Mouse (Mus musculus) spleen, postnatal 10 days (tissue): ENCODE results near the gene Axdnd1.

Experiments used
- DNase-seq, 2 experiments: peaks; one replicate each; pipeline ENCODE4 v3.0.0; 2021 to 2022; ENCODE audit warnings: low spot score in 2 of 2

Axdnd1 gene

GRCm38 (mm10) chr1:156420671-156421297 lies at the start of gene Axdnd1:
Axdnd1 (minus strand) TSS chr1:156421159.
- DNase-seq: peak; percentile 64 to 88

GRCm38 (mm10) chr1:156470557-156470956 lies 49.6 kb upstream of the Axdnd1 start:
- DNase-seq: no peak

DNA sequence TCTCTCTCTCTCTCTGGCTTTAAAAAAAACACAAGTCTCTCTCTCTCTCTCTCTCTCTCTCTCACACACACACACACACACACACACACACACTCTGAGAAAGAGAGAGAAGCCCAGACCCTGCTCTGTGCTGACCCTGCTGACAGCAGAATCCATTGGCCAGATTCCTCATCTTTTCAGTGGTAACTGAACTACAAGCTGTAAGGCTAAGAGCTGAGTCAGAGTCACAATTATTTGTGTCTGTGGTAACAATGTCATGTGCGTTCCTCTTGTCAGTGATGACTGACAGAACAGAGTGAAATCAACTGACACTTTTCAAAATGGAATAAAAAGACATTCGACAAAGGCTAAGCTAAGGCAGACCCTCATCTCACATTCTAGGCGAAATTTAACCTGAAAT lies 47.6 kb upstream of the Axdnd1 start:
- DNase-seq: no peak

DNA sequence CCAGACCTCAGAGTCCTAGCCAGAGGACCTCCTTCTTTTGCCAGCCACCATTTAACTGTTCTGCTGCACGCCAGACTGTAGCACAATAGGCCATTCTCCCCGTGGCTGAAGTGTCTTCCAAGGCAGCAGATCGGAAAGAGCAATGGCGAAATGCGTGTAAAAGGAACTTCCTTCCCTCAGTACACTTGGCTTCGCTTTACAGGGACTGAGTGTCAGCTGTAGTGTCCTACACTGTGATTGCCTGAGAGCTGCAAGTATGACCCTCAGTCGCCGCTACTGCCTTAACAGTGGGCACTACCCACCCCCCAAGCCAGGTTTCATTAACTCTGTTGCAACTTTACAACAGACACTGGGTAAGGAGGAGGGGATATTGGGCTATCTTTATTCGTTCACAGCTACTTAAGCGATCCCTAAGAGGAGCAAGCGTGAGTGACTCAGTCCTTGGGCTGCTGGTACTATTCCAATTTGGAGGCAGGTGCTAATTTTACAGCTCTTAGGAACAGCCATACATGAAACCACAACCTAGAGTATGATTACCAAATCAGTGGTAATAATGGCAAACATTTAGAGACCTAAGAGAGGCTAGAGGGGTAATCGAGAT lies 46.8 kb upstream of the Axdnd1 start:
- DNase-seq: no peak

DNA sequence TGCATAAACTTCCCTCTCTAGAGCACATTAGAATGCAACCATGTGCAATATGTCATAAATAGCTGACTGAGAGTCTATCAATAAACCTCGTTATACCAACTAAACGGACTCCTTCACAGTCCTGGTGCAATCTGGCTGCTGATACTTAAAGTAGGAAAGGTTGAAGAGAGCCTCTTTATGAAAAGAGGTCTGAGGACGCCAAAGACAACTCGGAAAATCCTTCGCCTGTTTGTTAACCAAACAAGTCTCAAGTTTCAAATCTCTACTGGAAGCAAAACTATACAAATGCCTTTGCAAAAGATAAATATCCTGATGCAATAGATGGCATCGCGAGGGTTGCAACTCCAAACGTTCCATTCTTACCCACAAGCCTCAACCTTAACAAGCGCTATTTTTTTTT lies 44.0 kb upstream of the Axdnd1 start:
- DNase-seq: no peak

DNA sequence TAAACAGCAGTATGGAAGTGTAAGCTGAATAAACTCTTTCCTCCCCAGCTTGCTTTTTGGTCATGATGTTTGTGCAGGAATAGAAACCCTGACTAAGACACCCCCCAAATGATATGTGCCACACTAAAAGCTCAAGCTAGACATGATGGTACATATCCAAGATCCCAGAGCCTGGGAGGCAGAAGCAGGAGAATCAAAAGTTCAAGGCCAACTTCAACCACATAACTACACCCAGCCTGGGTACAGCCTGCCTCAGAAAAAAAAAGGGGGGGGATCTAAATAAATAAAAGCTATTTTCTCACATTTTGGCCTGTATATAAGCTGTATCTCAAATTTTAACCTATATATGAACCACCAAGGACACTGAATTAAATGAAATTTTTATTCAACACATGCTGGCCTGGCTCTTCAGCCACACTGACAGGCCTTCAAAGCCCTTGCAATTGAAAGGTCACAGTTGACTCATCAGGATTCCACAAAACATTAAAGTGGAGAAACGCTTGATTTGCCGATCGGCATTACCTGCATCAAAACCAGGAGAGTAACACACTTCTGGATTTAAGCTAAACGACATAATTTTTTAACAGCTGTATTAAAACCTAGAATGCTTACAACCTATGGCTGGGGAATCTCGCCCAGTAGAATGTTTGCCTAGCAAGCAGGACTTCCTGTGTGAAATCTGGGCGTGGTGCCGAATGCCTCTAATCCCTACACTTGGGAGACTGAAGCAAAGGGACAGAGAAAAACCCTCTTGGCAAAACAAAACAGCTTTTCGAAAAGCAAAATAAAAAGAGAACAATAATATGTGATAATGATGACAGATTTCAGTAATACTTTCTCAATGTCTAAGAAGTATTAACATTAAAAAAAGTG lies 43.3 kb upstream of the Axdnd1 start:
- no peak for DNase-seq

- DNase-seq: no peak
These were observed 41.5 kb upstream of the Axdnd1 start for GRCm38 (mm10) chr1:156462273-156462991.

GRCm38 (mm10) chr1:156461036-156461435 lies 40.1 kb upstream of the Axdnd1 start:
- DNase-seq: no peak

DNA sequence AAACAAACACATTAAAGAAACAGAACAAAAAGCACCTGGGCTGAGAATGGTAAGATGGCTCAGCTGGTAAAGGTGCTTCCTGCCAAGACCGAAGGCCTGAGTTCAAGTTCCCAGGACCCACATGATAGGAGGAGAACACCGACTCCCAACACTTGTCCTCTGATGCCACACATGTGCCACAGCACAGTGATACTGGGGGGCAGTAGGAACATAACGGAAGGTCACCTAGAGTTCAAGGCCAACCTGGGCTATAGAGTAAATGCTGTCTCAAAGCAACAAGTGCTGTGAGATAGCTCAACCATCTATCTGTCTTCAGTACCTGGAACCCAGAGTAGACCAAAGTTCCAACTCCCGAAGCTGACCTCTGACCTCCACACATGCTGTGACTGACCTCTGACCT lies 39.3 kb upstream of the Axdnd1 start:
- DNase-seq: no peak

- peak in 1 of 2 experiments; percentile 46 for DNase-seq
These were observed 38.7 kb upstream of the Axdnd1 start for GRCm38 (mm10) chr1:156459690-156460089.

DNA sequence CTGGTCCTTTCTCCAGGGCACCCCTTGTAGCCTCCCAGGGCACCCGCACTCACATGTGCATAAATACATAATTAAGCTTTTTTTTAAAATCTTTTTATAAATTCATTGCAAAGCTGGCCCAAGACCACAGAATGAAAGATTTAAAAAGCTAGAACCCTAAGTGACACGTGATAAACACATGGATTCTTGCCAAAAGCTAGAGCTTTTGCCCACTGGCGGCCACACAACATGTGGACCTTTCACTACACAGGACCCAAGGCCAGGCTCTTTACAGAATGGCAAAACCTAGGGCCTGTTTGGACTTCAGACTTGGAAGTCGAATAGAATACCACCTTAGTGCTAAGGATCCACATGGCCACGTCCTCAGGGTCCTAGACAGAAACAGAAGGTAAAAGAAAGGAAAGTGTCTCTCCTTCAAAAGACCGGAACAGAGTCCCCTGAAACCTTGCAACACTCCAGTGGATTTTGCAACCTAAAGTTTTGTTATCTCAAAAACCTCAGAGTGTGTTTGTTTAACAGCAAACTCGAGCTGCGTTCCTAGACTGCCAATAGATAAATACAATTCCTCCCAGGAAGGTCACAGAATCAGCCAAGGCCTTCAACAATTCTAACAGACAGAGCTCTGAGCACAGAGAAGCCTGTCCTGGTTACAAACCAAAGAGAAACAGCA lies 37.6 kb upstream of the Axdnd1 start:
- DNase-seq: no peak

- no peak for DNase-seq
These were observed 34.2 kb upstream of the Axdnd1 start for GRCm38 (mm10) chr1:156455005-156455758.

DNA sequence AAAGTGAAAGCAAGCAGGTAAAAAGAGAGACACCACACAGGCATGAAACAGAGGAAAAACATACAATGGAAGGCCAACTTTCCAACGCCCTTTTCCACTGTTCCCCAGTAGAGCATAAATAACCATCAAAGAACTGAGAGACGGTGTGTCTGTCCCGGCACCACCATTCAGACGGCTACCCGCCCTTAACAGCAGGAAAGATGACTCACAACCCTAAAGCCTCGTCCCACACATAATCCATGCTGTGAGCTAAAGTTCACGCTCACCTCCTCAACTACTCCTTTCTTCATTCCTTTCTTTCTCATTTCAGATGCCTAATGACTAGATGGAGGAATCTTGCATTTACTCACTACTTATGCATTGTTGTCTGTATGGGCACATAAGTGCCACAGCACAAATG lies 33.4 kb upstream of the Axdnd1 start:
- DNase-seq: no peak

GRCm38 (mm10) chr1:156453876-156454275 lies 32.9 kb upstream of the Axdnd1 start:
- no peak for DNase-seq

GRCm38 (mm10) chr1:156450478-156450877 lies 29.5 kb upstream of the Axdnd1 start:
- DNase-seq: no peak

DNA sequence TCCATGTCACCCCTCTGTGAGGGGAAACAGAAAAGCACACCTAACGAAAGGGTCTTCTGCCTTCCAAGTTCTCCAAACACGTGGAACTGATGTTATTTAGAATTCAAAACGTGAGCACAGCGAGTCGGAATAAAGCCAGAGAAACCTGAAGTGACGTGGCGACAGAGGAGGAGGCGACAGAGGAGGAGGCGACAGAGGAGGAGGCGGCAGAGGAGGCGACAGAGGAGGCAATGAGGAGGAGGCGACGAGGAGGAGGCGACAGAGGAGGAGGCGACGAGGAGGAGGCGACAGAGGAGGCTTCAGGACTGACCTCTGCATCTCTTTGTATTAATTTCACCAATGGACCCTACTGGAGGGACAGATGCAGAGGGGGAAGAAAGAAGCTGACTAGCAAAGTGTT lies 28.7 kb upstream of the Axdnd1 start:
- DNase-seq: no peak

DNA sequence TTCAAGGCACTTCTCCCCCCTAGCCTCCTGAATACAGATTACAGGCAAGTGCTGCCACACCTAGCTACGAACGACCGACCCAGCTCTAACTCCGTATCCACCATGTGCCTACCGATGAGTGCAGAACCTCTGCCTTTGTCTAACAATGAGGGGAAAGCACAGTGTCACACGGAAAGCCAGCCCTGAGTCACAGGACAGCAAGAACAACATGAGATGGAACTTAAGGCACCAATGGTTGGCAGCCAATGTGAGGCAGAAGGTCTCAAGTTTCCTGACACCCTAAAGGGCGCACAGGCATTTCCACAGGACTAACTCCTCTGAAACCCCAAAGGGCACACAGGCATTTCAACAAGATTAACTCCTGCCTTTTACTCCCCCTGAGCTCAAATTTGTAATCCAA lies 28.1 kb upstream of the Axdnd1 start:
- DNase-seq: no peak

- no peak for DNase-seq
These were observed 24.1 kb upstream of the Axdnd1 start for GRCm38 (mm10) chr1:156445049-156445448.

DNA sequence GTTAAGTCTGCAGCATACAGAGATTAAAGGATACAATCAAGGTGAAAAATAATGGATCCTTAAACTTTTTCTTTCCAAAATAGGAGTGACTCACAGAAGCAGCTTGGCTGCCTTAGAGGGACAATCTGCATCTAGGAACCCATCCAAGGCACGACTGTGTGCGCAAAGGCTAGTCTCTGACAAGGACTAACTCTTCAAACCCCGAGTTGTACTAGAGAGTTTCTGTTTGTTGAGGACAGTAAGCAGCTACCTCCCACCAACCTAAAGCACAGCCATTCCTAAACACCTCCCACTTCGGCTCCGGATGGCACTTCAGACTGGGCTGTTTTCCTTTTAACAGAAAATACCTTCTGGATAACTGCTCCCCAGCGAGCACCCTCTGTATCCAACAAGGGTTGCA lies 21.8 kb upstream of the Axdnd1 start:
- no peak for DNase-seq

DNA sequence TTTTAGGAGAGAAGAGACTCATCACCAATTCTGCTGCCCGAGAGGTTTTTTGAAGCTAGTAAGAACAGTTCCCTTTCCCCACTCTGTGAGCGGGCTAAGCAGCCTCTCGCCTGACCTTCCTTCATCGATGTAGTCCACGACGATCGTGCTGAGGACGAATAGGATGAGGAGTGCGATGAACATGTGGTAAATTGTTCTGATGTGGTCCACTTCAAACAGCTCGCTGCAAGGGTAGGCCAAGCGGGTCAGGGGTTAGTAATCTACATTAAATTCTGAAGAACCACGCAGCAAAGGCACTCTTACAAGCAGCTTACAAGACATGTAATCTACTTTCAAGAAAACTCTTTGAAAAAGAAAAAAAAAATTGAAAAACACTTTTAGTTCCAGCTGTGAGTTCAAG lies 21.3 kb upstream of the Axdnd1 start:
- no peak for DNase-seq

DNA sequence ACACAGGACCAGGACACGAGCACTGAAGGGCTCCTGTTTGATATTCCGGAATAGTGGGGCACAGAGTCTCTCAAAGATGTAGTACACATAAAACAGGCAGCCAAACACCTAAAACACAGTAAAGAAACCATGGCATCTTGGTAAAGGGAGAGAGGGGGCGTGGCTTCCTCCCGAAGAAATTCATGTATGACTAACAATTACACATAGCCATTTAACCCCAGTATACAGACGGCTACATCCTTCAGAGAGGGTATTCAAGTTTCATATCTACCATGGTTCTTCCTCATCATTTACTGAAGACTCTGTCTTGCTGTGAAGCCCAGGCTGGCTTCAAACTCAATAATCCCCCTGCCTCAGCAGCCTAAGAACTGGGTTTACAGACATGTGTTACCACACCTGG lies 16.8 kb upstream of the Axdnd1 start:
- no peak for DNase-seq
